Mouse (Mus musculus): ENCODE results near the gene Rnf144a.

The Rnf144a gene

GRCm38 (mm10) chr12:26401696-26402470 lies 13.2 kb downstream of the Rnf144a start:
- H3K4me1 ChIP-seq (replicated peaks; ENCODE audit: low read depth, low read length): no peaks in the 10 kb centered on the region
- H3K36me3 ChIP-seq (ENCODE audit: insufficient read depth, low read length): no peaks in the 10 kb centered on the region
- no peak overlapping the region for H3K4me3 ChIP-seq (replicated peaks; ENCODE audit: low read length)
- H3K9me3 ChIP-seq (ENCODE audit: low read length): no peaks in the 10 kb centered on the region
- H3K27me3 ChIP-seq (ENCODE audit: insufficient read depth, low read length): no peaks in the 10 kb centered on the region
- no peak for TF ChIP-seq CTCF (conservative IDR thresholded peaks at IDR 0.05; ENCODE audit: low read length)
- TF ChIP-seq POU5F1 (IDR thresholded peaks at IDR 0.05; ENCODE audit: borderline replicate concordance, low read length): no peak
- TF ChIP-seq NANOG (IDR thresholded peaks at IDR 0.05; ENCODE audit: borderline replicate concordance, low read length): no peak

DNA sequence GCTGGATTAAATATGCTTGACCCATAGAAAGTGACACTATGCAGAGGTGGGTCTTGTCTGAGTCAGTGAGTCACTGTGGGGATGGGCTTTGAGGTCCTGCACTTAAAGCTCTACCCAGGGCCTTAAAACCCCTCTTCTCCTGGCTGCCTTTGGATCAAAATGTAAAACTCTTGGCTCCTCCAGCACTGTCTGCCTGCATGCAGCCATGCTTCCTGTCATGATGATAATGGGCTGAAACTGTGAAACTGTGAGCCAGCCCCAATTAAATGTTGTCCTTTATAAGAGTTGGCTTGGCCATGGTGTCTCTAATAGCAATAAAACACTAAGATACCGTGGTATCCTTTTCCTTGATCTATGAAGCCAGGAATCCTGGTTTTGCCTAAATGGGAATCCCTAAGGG lies 13.8 kb downstream of the Rnf144a start:
- no peaks in the 10 kb centered on the region for H3K27me3 ChIP-seq (ENCODE audit: insufficient read depth, low read length)
- no peaks in the 10 kb centered on the region for H3K4me1 ChIP-seq (replicated peaks; ENCODE audit: low read depth, low read length)
- H3K4me3 ChIP-seq (replicated peaks; ENCODE audit: low read length): no peak overlapping the region
- H3K36me3 ChIP-seq (ENCODE audit: insufficient read depth, low read length): no peaks in the 10 kb centered on the region
- H3K9me3 ChIP-seq (ENCODE audit: low read length): no peaks in the 10 kb centered on the region
- TF ChIP-seq CTCF (conservative IDR thresholded peaks at IDR 0.05; ENCODE audit: low read length): no peak
- no peak for TF ChIP-seq POU5F1 (IDR thresholded peaks at IDR 0.05; ENCODE audit: borderline replicate concordance, low read length)

DNA sequence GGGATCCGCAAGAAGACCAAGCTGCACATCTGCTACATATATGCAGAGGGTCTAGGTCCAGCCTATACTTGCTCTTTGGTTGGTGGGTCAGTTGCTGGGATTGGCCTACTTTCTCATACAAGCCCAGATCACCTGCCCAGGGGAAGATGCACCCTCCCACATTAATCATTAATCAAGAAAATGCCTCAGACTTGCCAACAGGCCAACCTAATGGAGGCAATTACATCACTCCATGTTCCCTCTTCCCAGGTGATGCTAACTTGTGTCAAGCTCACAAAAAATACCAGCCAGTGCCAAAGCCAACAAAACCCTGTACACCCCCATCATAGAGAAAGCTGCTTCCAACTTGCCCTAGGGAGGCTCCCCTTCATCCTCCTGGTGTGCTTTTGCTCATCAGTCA lies 14.3 kb downstream of the Rnf144a start:
- H3K36me3 ChIP-seq (ENCODE audit: insufficient read depth, low read length): no peaks in the 10 kb centered on the region
- no peaks in the 10 kb centered on the region for H3K27me3 ChIP-seq (ENCODE audit: insufficient read depth, low read length)
- no peaks in the 10 kb centered on the region for H3K9me3 ChIP-seq (ENCODE audit: low read length)
- H3K4me1 ChIP-seq (replicated peaks; ENCODE audit: low read depth, low read length): no peaks in the 10 kb centered on the region
- TF ChIP-seq NANOG (IDR thresholded peaks at IDR 0.05; ENCODE audit: borderline replicate concordance, low read length): no peak
- no peak for TF ChIP-seq POU5F1 (IDR thresholded peaks at IDR 0.05; ENCODE audit: borderline replicate concordance, low read length)
- no peak for TF ChIP-seq CTCF (conservative IDR thresholded peaks at IDR 0.05; ENCODE audit: low read length)
- H3K4me3 ChIP-seq (replicated peaks; ENCODE audit: low read length): no peak overlapping the region

DNA sequence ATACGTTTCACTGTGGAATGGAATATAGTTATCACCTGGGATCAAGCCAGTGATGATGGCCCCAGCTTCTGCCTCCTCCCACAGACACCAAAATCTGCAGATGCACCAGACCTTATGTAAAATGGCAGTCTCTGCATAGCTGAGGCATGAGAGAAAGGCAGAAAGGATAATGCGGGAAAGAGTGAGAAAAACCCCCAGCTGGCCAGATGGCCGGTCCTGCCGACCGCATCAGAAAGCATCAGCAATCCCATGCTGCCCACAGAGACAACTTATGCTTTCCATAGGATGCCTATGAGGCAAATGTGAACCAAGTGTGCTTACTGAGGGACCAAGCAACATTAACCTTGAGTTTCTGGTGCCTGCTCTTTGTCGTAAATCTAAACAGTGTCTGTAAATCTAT lies 15.7 kb downstream of the Rnf144a start:
- no peaks in the 10 kb centered on the region for H3K4me1 ChIP-seq (replicated peaks; ENCODE audit: low read depth, low read length)
- no peaks in the 10 kb centered on the region for H3K36me3 ChIP-seq (ENCODE audit: insufficient read depth, low read length)
- H3K27me3 ChIP-seq (ENCODE audit: insufficient read depth, low read length): no peaks in the 10 kb centered on the region
- no peaks in the 10 kb centered on the region for H3K9me3 ChIP-seq (ENCODE audit: low read length)
- H3K4me3 ChIP-seq (replicated peaks; ENCODE audit: low read length): no peak overlapping the region
- TF ChIP-seq CTCF (conservative IDR thresholded peaks at IDR 0.05; ENCODE audit: low read length): no peak
- no peak for TF ChIP-seq POU5F1 (IDR thresholded peaks at IDR 0.05; ENCODE audit: borderline replicate concordance, low read length)
- no peak for TF ChIP-seq NANOG (IDR thresholded peaks at IDR 0.05; ENCODE audit: borderline replicate concordance, low read length)

- H3K36me3 ChIP-seq (ENCODE audit: insufficient read depth, low read length): no peaks in the 10 kb centered on the region
- H3K4me1 ChIP-seq (replicated peaks; ENCODE audit: low read depth, low read length): no peaks in the 10 kb centered on the region
- no peaks in the 10 kb centered on the region for H3K27me3 ChIP-seq (ENCODE audit: insufficient read depth, low read length)
- TF ChIP-seq NANOG (IDR thresholded peaks at IDR 0.05; ENCODE audit: borderline replicate concordance, low read length): no peak
- TF ChIP-seq CTCF (conservative IDR thresholded peaks at IDR 0.05; ENCODE audit: low read length): no peak
- no peak for TF ChIP-seq POU5F1 (IDR thresholded peaks at IDR 0.05; ENCODE audit: borderline replicate concordance, low read length)
- H3K9me3 ChIP-seq (ENCODE audit: low read length): no peaks in the 10 kb centered on the region
- H3K4me3 ChIP-seq (replicated peaks; ENCODE audit: low read length): no peak overlapping the region
Measured at GRCm38 (mm10) chr12:26398597-26398996, 16.5 kb downstream of the Rnf144a start.

DNA sequence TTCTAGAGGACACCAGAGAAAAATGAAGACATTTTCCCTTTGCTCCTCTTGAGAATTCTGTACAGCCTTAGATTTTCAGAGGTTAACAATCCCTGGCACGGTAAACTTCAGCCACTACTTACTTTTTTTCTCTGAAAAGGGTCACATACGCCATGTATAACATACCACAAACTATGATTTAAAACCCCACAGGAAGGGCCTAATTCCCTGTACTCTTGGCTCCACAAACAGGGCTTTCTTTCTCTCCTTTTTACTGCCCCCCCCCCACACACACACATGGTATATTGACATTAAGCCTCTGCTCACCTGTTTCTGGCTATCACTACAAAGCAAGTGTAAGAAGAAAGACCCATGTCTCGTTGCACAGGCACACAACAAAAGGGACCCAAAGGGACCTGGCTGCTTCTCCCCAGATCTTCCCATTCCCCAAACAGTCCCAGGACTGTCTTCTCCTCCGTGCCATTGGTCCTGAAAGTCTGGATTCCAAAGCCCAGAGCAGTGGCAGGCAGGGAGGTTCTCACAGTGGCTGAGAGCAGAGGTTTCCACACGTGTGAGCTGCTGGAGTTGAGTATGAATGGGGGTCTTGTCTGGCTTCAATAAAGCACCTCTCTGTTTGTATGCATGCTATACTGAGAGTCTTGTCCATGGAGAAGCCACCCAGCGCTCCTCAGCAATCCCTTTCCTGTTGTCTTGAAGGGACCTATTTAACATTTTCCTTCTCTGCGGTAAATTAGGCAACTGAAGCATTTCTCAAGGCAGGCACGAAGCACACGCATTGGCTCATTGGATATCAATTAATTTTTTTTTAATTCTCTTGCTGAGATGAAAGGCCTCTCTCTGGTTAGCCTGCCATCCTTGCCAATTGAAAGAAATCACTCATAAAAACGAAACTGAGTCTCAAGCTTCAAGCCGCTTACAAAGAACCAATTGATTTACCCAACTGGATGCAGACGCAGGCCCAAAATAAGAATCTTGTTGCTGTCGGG lies 20.3 kb downstream of the Rnf144a start:
- Histone ChIP-seq H3K36me3 (ENCODE audit: insufficient read depth, low read length) (no peaks in the 10 kb centered on the region), H3K27me3 (ENCODE audit: insufficient read depth, low read length) (no peaks in the 10 kb centered on the region), H3K9me3 (ENCODE audit: low read length) (no peaks in the 10 kb centered on the region), H3K4me1 (replicated peaks; ENCODE audit: low read depth, low read length) (no peaks in the 10 kb centered on the region), H3K4me3 (replicated peaks; ENCODE audit: low read length) (no peak overlapping the region)
- TF ChIP-seq CTCF (conservative IDR thresholded peaks at IDR 0.05; ENCODE audit: low read length): no peak
- TF ChIP-seq NANOG (IDR thresholded peaks at IDR 0.05; ENCODE audit: borderline replicate concordance, low read length): no peak
- no peak for TF ChIP-seq POU5F1 (IDR thresholded peaks at IDR 0.05; ENCODE audit: borderline replicate concordance, low read length)

- no peaks in the 10 kb centered on the region for H3K9me3 ChIP-seq (ENCODE audit: low read length)
- TF ChIP-seq CTCF (conservative IDR thresholded peaks at IDR 0.05; ENCODE audit: low read length): no peak
- no peak for TF ChIP-seq NANOG (IDR thresholded peaks at IDR 0.05; ENCODE audit: borderline replicate concordance, low read length)
- no peak for TF ChIP-seq POU5F1 (IDR thresholded peaks at IDR 0.05; ENCODE audit: borderline replicate concordance, low read length)
- no peaks in the 10 kb centered on the region for H3K27me3 ChIP-seq (ENCODE audit: insufficient read depth, low read length)
- no peak overlapping the region for H3K4me3 ChIP-seq (replicated peaks; ENCODE audit: low read length)
- H3K36me3 ChIP-seq (ENCODE audit: insufficient read depth, low read length): no peaks in the 10 kb centered on the region
- no peaks in the 10 kb centered on the region for H3K4me1 ChIP-seq (replicated peaks; ENCODE audit: low read depth, low read length)
Measured at GRCm38 (mm10) chr12:26393291-26393690, 21.8 kb downstream of the Rnf144a start.

DNA sequence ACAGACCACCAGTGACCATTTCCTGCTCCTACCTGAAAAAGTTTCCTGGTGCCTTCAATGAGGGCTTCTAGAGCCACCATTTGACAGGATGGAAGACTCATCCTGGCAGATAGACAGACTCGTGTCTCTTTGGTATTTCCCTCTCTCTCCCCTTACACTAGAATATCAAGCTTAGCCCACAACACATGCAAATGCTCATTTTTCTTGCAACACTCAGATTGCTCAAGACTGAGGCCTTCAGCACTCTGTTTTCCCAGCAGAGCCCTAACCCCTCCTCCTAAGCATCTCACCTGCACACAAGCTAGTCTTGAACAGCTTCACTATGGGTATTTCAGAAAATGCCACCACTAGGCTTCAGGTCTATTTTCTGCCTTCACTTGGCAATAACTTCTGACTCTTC lies 23.9 kb downstream of the Rnf144a start:
- no peak for TF ChIP-seq POU5F1 (IDR thresholded peaks at IDR 0.05; ENCODE audit: borderline replicate concordance, low read length)
- TF ChIP-seq NANOG (IDR thresholded peaks at IDR 0.05; ENCODE audit: borderline replicate concordance, low read length): no peak
- no peak for TF ChIP-seq CTCF (conservative IDR thresholded peaks at IDR 0.05; ENCODE audit: low read length)
- no peaks in the 10 kb centered on the region for H3K9me3 ChIP-seq (ENCODE audit: low read length)

More for the DNA sequence above, 23.9 kb downstream of the Rnf144a start:
- H3K27me3 ChIP-seq (ENCODE audit: insufficient read depth, low read length): no peaks in the 10 kb centered on the region
- H3K4me3 ChIP-seq (replicated peaks; ENCODE audit: low read length): no peak overlapping the region
- H3K36me3 ChIP-seq (ENCODE audit: insufficient read depth, low read length): no peaks in the 10 kb centered on the region
- H3K4me1 ChIP-seq (replicated peaks; ENCODE audit: low read depth, low read length): no peaks in the 10 kb centered on the region
